Mouse (Mus musculus) heart, embryonic 15.5 days (tissue): ENCODE measurements around the gene Xpc. TPM values are rescaled to one million over a fixed set of nuclear protein-coding genes. Genes with fewer than 3 reads are reported as not detected.

Experiments used
- ATAC-seq: fragments of 200-750 bp; cut with Nextera tagmentation; replicated peaks from 2 replicates; pipeline ENCODE4 v1.8.0; 2017; ENCODE audit warnings: low read depth, moderate TSS enrichment; ENCODE audit not compliant: insufficient number of reproducible peaks, insufficient read depth, low FRiP score
- H3K27ac ChIP-seq: fragments of 300-500 bp; sonication (generic); 2 replicates; pipeline ENCODE4 v1.5.1; 2015; ENCODE audit warnings: mild to moderate bottlenecking, inconsistent platforms
- H3K27me3 ChIP-seq: fragments of 300-500 bp; sonication (generic); 2 replicates; pipeline ENCODE4 v1.6.1; 2015; ENCODE audit warnings: inconsistent platforms
- H3K36me3 ChIP-seq: fragments of 300-500 bp; sonication (generic); 2 replicates; pipeline ENCODE4 v1.6.1; 2015; ENCODE audit warnings: mild to moderate bottlenecking, inconsistent platforms
- H3K4me1 ChIP-seq: fragments of 300-500 bp; sonication (generic); replicated peaks from 2 replicates; pipeline ENCODE4 v1.6.1; 2015; ENCODE audit warnings: inconsistent platforms
- H3K4me2 ChIP-seq: fragments of 300-500 bp; sonication (generic); 2 replicates; pipeline ENCODE4 v1.6.1; 2015; ENCODE audit warnings: inconsistent platforms, mild to moderate bottlenecking, moderate library complexity
- H3K4me3 ChIP-seq: fragments of 300-500 bp; sonication (generic); 2 replicates; pipeline ENCODE4 v1.5.1; 2015; ENCODE audit warnings: mild to moderate bottlenecking, inconsistent platforms
- H3K9ac ChIP-seq: fragments of 300-500 bp; sonication (generic); 2 replicates; pipeline ENCODE4 v1.6.1; 2015; ENCODE audit warnings: mild to moderate bottlenecking, inconsistent platforms
- H3K9me3 ChIP-seq: fragments of 300-500 bp; sonication (generic); replicated peaks from 2 replicates; pipeline ENCODE4 v1.6.1; 2016; ENCODE audit warnings: inconsistent platforms
- WGBS: fragments of 180-500 bp; shearing (Covaris S2); methylation state at CpG from one replicate; pipeline ENCODE4 v1.1.7; 2015; ENCODE audit warnings: mixed read lengths; 5-methylcytosine and 5-hydroxymethylcytosine counted together
- polyA plus RNA-seq: library from polyadenylated mRNA; unstranded; fragments of >200 nt; fragmentation: Nextera tagmentation; extraction: Ambion mirVana; gene quantifications from 2 replicates; pipeline ENCODE4 v1.2.1, GENCODE M21; 2015

Gene Xpc
- polyA plus RNA-seq, 1 experiment from 2014 or later: 10.5 TPM

DNA sequence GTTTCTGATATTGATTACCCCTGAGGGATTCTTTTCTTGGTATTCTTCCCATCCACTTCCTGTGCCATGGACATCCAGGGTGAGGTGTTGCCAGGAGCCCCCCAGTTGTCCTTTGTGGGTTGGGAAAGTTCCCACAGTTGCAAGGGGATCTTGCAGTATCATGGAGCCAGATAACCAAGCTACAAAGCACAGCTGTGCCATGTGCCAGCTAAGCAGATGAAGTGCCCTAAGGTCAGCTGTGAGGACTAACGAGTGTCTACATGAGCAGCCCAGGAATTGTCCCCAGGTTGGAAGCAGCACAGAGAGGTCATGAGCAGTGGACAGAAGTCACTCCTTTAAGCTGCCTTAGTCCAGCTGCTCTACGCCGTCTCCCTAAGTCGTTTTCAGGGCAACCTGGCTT lies 9.9 kb upstream of the Xpc start:
- no peaks in the 10 kb centered on the region for H3K27me3 ChIP-seq
- H3K4me3 ChIP-seq: no peak overlapping the region
- H3K9me3 ChIP-seq: no peaks in the 10 kb centered on the region
- peaks cover 29% of the 10 kb centered on the region for H3K36me3 ChIP-seq
- ATAC-seq: no peak
- H3K9ac ChIP-seq: no peak overlapping the region
- no peak overlapping the region for H3K4me2 ChIP-seq
- H3K27ac ChIP-seq: no peak overlapping the region
- 78% methylated on average over 4 of the region's 4 CpGs for WGBS
- peaks cover 4% of the 10 kb centered on the region for H3K4me1 ChIP-seq

DNA sequence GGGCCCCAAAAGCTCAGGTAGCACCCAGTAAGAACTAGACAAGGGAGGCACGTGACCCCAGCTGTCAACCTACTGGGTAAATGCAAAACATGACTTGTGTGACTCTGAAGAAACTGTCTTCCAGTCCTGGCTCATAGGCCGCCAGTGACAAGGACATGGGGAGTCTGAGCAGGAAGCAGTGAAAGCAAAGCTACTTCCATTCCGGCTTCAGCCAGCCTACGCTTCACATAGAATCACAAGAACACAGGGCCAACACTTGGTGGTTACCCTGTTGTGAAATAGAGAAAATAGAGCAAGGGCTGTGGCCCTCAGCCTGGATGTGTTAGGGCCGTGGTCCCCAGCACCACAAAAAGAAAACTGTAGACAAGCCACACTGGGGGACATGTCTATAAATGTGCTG lies 7.1 kb upstream of the Xpc start:
- Histone ChIP-seq H3K4me3 (no peak overlapping the region), H3K9me3 (no peaks in the 10 kb centered on the region), H3K9ac (no peak overlapping the region), H3K4me2 (no peak overlapping the region), H3K36me3 (peaks cover 54% of the 10 kb centered on the region), H3K27me3 (no peaks in the 10 kb centered on the region), H3K27ac (no peak overlapping the region), H3K4me1 (peaks cover 7% of the 10 kb centered on the region)
- WGBS: 88% methylated on average over 5 of the region's 5 CpGs
- no peak for ATAC-seq

DNA sequence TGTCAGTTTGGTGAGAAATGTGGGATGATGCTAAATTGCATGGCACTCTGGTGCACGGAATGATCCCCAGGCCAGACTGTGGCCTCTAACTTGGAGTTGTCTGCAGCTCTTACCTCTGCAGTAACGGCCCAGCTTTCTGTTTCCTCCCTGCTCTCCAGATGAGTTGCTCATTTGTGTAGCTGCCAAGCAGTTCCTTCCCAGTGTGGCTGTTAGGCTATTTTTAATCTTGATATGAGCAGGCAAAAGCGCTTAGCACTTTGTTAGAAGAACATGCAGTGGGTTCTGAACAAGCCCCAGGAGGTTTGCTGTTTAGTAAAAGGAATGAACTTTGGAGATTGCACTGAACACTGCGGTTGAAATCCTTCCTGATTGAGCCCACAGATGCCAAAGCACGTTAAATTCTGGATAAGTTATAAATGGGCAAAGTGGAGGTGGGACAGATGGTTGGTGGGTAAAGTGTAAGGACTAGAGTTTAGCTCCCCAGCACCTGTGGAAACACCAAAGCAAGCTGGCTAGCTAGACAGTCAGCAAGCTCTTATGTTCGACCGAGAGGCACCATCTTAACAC lies 2.8 kb upstream of the Xpc start:
- no peaks in the 10 kb centered on the region for H3K9me3 ChIP-seq
- H3K4me1 ChIP-seq: peaks cover 30% of the 10 kb centered on the region
- ATAC-seq: no peak
- H3K9ac ChIP-seq: peak overlapping the region; percentile 27; the same call in 1 of the 2 replicates
- no peaks in the 10 kb centered on the region for H3K27me3 ChIP-seq
- peak overlapping the region; percentile 48; the same call in 1 of the 2 replicates for H3K27ac ChIP-seq
- peaks cover 55% of the 10 kb centered on the region for H3K36me3 ChIP-seq
- WGBS: 67% methylated on average over 7 of the region's 7 CpGs
- no peak overlapping the region for H3K4me2 ChIP-seq
- no peak overlapping the region for H3K4me3 ChIP-seq

DNA sequence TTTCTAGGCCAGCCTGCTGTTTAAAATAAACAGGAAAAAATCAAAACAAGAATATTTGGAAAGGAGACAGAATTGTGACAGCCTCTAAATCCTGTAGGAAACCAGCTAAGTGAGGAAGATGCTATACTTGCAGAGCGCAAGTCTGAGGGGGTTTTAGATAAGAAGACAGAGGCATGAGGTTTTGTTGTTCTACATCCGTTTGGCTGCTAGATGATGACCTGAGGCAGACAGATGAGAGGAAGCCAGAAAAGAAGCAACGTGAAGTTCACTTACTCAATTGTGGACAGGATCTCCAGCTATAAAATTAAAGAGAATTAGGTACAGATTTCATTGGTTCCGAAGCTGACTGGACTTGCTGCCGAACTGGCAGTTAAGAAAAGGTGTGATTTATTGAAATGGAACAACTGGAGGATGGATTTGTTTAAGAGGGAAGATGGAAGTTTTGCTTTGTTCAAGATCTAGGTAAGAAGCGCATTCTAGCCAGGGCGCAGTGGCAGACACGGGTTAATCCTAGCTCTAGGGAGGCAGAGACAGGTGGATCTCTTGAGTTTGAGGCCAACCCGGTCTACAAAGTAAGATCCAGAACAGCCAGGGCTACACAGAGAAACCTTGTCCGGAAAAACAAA lies 838 bp downstream of the Xpc start:
- Histone ChIP-seq H3K4me1 (peaks cover 30% of the 10 kb centered on the region), H3K27ac (no peak overlapping the region), H3K36me3 (peaks cover 20% of the 10 kb centered on the region), H3K9ac (peak overlapping the region; percentile 81), H3K27me3 (no peaks in the 10 kb centered on the region), H3K9me3 (no peaks in the 10 kb centered on the region), H3K4me3 (peak overlapping the region; percentile 91), H3K4me2 (peak overlapping the region; percentile 86)
- ATAC-seq: no peak
- 28% methylated on average over 10 of the region's 10 CpGs for WGBS

DNA sequence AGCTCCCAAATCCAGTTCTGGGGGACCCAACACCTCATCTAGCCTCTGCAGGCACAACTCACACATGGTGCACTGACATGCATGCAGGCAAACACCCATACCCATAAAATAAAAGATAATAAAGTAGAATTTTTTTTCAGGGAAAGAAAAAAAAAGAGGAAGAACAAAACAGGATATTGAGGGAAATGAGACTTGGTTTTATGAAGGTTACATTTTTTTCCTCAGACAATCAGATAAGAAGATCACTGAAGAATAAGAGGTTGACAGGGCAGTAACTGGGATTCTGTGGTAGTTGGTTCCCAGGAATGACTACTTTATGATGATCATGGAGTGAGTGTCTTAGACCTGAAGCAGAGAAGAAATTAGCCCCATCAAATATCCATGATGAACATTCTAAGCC lies 1.6 kb downstream of the Xpc start:
- H3K4me3 ChIP-seq: no peak overlapping the region
- H3K4me2 ChIP-seq: 0 out of 2 replicates have a peak overlapping the region, but pooled peaks have one; percentile 86
- H3K27me3 ChIP-seq: no peaks in the 10 kb centered on the region
- H3K27ac ChIP-seq: no peak overlapping the region
- H3K36me3 ChIP-seq: peaks cover 13% of the 10 kb centered on the region
- H3K9me3 ChIP-seq: no peaks in the 10 kb centered on the region
- H3K9ac ChIP-seq: no peak overlapping the region
- peaks cover 30% of the 10 kb centered on the region for H3K4me1 ChIP-seq
- ATAC-seq: no peak

DNA sequence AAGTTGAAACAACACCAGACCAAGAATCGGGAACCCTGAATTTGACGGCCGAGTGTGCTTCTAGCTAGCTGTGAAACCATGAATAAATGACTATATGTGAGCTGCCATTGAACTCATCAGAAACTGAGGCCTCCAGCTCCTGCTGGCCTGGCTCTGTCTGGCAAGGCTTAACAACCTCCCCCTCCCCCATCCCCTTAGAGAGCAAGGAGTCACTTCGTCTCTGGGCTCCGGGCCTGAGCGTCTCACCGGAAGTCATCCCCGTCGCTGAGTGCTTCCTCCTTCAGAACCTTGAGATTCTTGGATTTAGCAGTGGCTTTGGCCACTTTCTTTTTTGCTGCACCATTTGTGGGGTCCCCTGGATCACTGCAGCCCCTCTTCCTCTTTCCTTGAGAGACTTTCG lies 5.5 kb downstream of the Xpc start:
- H3K9me3 ChIP-seq: no peaks in the 10 kb centered on the region
- H3K4me3 ChIP-seq: no peak overlapping the region
- peaks cover 10% of the 10 kb centered on the region for H3K4me1 ChIP-seq
- no peak overlapping the region for H3K9ac ChIP-seq
- H3K4me2 ChIP-seq: no peak overlapping the region
- H3K27me3 ChIP-seq: no peaks in the 10 kb centered on the region
- peaks cover 28% of the 10 kb centered on the region for H3K36me3 ChIP-seq
- WGBS: 75% methylated on average over 10 of the region's 10 CpGs
- no peak for ATAC-seq
- no peak overlapping the region for H3K27ac ChIP-seq

DNA sequence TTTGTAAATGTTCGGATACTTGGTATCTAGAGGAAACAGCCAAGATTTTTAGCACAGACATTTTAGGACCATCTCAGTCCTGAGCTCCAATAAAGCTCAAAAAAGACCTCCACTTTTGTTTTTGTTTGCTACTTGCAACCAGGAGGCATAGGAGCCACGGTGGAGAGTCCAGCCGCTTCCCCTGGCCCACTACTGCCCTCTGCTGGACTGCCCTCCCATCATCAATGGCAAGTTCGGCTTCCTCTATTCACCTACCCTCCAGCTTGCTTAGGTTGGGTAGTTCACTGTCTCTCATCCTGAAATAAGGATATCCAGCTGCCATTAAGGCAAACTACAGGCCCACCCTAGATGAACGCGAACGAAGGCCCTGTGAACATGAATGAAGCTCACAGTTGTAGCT lies 6.4 kb downstream of the Xpc start:
- no peak overlapping the region for H3K4me3 ChIP-seq
- 35% methylated on average over 7 of the region's 7 CpGs for WGBS
- H3K4me1 ChIP-seq: peaks cover 1% of the 10 kb centered on the region; the same call in 1 of the 2 replicates
- no peaks in the 10 kb centered on the region for H3K9me3 ChIP-seq
- no peak overlapping the region for H3K9ac ChIP-seq
- ATAC-seq: no peak
- H3K27me3 ChIP-seq: no peaks in the 10 kb centered on the region
- no peak overlapping the region for H3K27ac ChIP-seq
- H3K4me2 ChIP-seq: no peak overlapping the region
- H3K36me3 ChIP-seq: peaks cover 37% of the 10 kb centered on the region

DNA sequence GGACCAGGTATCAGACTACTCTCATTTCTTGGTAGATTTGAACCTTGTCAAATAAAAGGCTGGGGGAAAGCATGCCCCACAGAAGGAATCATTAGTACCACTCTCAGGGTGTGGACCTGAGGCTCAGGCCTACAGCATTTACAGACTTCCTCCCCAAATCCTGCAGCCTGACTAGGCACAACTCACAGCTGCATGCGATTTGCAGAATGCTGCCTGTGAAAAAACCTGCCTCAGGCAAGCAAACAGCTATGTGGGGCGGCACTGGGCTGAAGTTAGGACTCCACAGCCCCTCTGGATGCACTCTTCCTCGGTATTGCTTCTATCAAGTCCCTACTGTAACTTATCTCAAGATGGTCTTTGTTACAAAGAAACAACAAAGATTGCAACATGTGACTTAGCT lies 7.6 kb downstream of the Xpc start:
- Histone ChIP-seq H3K9me3 (no peaks in the 10 kb centered on the region), H3K9ac (no peak overlapping the region), H3K4me2 (no peak overlapping the region), H3K27me3 (no peaks in the 10 kb centered on the region), H3K27ac (no peak overlapping the region), H3K4me3 (no peak overlapping the region), H3K4me1 (no peaks in the 10 kb centered on the region), H3K36me3 (peaks cover 50% of the 10 kb centered on the region)
- WGBS: 86% methylated on average over 3 of the region's 3 CpGs
- ATAC-seq: no peak

DNA sequence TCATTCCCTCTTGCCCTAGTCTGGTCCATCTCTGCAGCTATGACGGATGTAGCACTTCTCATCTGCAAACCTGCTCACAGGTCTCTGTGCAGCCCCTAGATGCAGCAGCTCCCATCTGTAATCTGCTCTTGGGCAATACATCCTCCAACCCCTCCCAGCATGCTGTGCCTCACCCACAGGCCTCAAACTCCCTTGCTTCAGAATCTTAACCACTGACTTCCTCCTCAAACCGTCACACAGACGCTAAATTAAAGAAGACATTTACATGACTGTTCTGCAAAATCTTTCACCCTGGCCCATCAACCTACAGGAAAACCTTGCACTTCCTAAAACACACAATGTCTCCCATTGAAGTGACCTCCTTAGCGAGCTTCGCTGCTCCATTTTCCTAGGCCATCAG lies 9.7 kb downstream of the Xpc start:
- H3K9ac ChIP-seq: no peak overlapping the region
- no peak overlapping the region for H3K27ac ChIP-seq
- H3K4me3 ChIP-seq: no peak overlapping the region
- H3K4me1 ChIP-seq: no peaks in the 10 kb centered on the region
- H3K27me3 ChIP-seq: no peaks in the 10 kb centered on the region
- WGBS: 84% methylated on average over 5 of the region's 5 CpGs
- H3K36me3 ChIP-seq: peaks cover 70% of the 10 kb centered on the region
- no peak for ATAC-seq
- H3K9me3 ChIP-seq: no peaks in the 10 kb centered on the region
- no peak overlapping the region for H3K4me2 ChIP-seq

DNA sequence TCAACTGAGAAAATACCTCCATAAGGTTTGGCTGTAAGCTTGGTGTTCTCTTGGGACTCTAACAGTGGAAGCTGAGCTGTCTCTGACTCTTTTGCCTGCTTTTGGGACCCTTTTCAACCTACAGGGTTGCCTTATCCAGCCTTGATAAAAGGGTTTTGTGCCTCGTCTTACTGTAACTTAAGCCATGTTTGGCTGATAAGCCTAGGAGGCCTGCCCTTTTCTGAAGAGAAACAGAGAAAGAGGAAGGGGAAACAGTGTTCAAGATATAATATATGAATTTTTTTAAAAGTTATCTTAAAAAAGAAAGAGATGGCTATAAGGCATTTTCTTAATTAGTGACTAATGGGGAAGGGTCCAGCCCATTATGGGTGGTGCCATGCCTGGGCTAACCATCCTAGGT lies 12.4 kb downstream of the Xpc start:
- Histone ChIP-seq H3K27me3 (no peaks in the 10 kb centered on the region), H3K9ac (no peak overlapping the region)

DNA sequence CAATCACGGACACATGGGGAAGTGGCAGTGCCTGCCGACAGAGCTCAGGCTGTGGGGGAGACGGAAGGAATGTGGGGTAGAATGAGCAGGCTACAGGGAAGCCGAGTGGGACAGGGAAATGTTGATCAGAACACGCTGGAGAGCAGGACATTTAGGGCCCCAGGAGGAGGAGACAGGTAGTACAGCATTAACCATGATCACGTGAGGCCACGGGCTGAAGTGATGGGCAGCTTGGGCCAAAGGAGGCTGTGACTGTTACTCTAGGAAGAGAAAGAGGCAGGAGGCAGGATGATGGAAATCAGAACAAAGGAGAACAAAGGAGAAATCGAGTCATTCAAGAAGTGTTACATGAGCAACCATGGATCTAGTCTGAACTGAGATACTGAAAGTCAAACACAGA lies 21.2 kb downstream of the Xpc start:
- Histone ChIP-seq H3K36me3 (peaks cover 56% of the 10 kb centered on the region), H3K4me1 (no peaks in the 10 kb centered on the region), H3K27ac (no peak overlapping the region), H3K4me3 (no peak overlapping the region), H3K27me3 (no peaks in the 10 kb centered on the region), H3K4me2 (no peak overlapping the region), H3K9me3 (no peaks in the 10 kb centered on the region), H3K9ac (no peak overlapping the region)
- 80% methylated on average over 8 of the region's 8 CpGs for WGBS
- ATAC-seq: no peak

More for the DNA sequence above, 12.4 kb downstream of the Xpc start:
- no peak for ATAC-seq
- Histone ChIP-seq H3K4me2 (no peak overlapping the region), H3K4me3 (no peak overlapping the region), H3K27ac (no peak overlapping the region), H3K9me3 (no peaks in the 10 kb centered on the region), H3K4me1 (no peaks in the 10 kb centered on the region), H3K36me3 (peaks cover 90% of the 10 kb centered on the region)
- 68% methylated on average over 1 of the region's 1 CpGs for WGBS

DNA sequence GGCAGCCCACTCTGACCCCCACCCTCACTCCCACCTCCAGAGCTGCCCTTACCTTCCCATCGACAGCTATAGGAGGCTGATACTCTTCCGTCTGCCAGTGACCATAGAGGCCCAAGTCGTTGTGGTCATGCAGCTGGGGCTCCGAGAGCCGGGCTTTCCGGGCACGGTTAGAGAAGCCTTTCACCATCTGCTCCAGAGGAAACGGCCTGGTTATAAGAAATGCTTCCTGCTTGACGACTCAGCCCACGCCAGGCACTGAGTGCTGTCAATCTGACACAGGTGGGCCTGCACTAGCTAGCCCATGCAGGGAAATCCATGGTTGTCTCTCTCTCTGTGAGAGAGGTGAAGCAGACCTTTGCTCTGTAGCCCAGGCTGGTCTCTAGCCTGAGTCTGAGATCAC lies 22.6 kb downstream of the Xpc start:
- Histone ChIP-seq H3K4me3 (no peak overlapping the region), H3K27me3 (no peaks in the 10 kb centered on the region), H3K36me3 (peaks cover 43% of the 10 kb centered on the region), H3K4me1 (peaks cover 4% of the 10 kb centered on the region), H3K27ac (no peak overlapping the region), H3K9ac (no peak overlapping the region), H3K9me3 (no peaks in the 10 kb centered on the region), H3K4me2 (no peak overlapping the region)
- 78% methylated on average over 10 of the region's 10 CpGs for whole genome bisulfite sequencing
- no peak for ATAC-seq
